Mouse (Mus musculus): ENCODE measurements around the gene Krtap5-2. TPM values are rescaled to one million over a fixed set of nuclear protein-coding genes. Genes with fewer than 3 reads are reported as not detected.
"Not testable (repeated sequence)": the region's sequence is repeated elsewhere in the genome, so short reads cannot be mapped to it uniquely, and the experiment has no call there.

The Krtap5-2 gene
- polyA plus RNA-seq, 1 experiment from 2014 or later = not detected

- no peaks in the 10 kb centered on the region for H3K9me3 ChIP-seq (ENCODE audit: control insufficient read depth, low read length)
- H3K9ac ChIP-seq (ENCODE audit: low read depth, low read length) = no peak overlapping the region
- no peak overlapping the region for H3K27ac ChIP-seq (ENCODE audit: low read depth, low read length)
- no peak overlapping the region for H3K4me3 ChIP-seq (ENCODE audit: low read length)
- H3K27me3 ChIP-seq (ENCODE audit: control insufficient read depth, insufficient read depth, low read length) = no peaks in the 10 kb centered on the region
- H3K4me2 ChIP-seq (replicated peaks; ENCODE audit: low read depth, low read length) = no peak overlapping the region
- no peaks in the 10 kb centered on the region for H3K4me1 ChIP-seq (ENCODE audit: control insufficient read depth, insufficient read depth, low read length)
- WGBS = 3% methylated on average over 1 of the region's 1 CpGs
- no peaks in the 10 kb centered on the region for H3K36me3 ChIP-seq (ENCODE audit: control insufficient read depth, insufficient read depth, low read length)
- ATAC-seq (ENCODE audit: low FRiP score, low TSS enrichment) = no peak
Measured at GRCm38 (mm10) chr7:142146033-142146432, 29.8 kb downstream of the Krtap5-2 start.

- no peaks in the 10 kb centered on the region for H3K27me3 ChIP-seq (ENCODE audit: control insufficient read depth, insufficient read depth, low read length)
- no peak overlapping the region for H3K4me3 ChIP-seq (ENCODE audit: low read length)
- H3K4me2 ChIP-seq (replicated peaks; ENCODE audit: low read depth, low read length) = no peak overlapping the region
- H3K9me3 ChIP-seq (ENCODE audit: control insufficient read depth, low read length) = no peaks in the 10 kb centered on the region
- ATAC-seq (ENCODE audit: low FRiP score, low TSS enrichment) = no peak
- no peak overlapping the region for H3K9ac ChIP-seq (ENCODE audit: low read depth, low read length)
- no peaks in the 10 kb centered on the region for H3K36me3 ChIP-seq (ENCODE audit: control insufficient read depth, insufficient read depth, low read length)
- H3K4me1 ChIP-seq (ENCODE audit: control insufficient read depth, insufficient read depth, low read length) = no peaks in the 10 kb centered on the region
- 40% methylated on average over 4 of the region's 4 CpGs for WGBS
- H3K27ac ChIP-seq (ENCODE audit: low read depth, low read length) = no peak overlapping the region
Measured at GRCm38 (mm10) chr7:142145413-142145940, 30.3 kb downstream of the Krtap5-2 start.

GRCm38 (mm10) chr7:142144507-142144906 lies 31.3 kb downstream of the Krtap5-2 start, which contains the start of gene Gm45337:
Gm45337 (minus strand) TSS chr7:142144607.
- WGBS = 70% methylated on average over 1 of the region's 1 CpGs
- ATAC-seq (ENCODE audit: low FRiP score, low TSS enrichment) = no peak
- Histone ChIP-seq H3K4me2 (replicated peaks; ENCODE audit: low read depth, low read length) (no peak within 1 kb of the TSS), H3K4me1 (ENCODE audit: control insufficient read depth, insufficient read depth, low read length) (no peaks in the 10 kb centered on the region), H3K36me3 (ENCODE audit: control insufficient read depth, insufficient read depth, low read length) (no peaks in the 10 kb centered on the region), H3K27me3 (ENCODE audit: control insufficient read depth, insufficient read depth, low read length) (no peaks in the 10 kb centered on the region), H3K9me3 (ENCODE audit: control insufficient read depth, low read length) (no peaks in the 10 kb centered on the region), H3K27ac (ENCODE audit: low read depth, low read length) (no peak within 1 kb of the TSS), H3K4me3 (ENCODE audit: low read length) (no peak within 1 kb of the TSS), H3K9ac (ENCODE audit: low read depth, low read length) (no peak within 1 kb of the TSS)

- H3K27me3 ChIP-seq (ENCODE audit: control insufficient read depth, insufficient read depth, low read length); ATAC-seq (ENCODE audit: low FRiP score, low TSS enrichment); H3K9me3 ChIP-seq (ENCODE audit: control insufficient read depth, low read length); H3K36me3 ChIP-seq (ENCODE audit: control insufficient read depth, insufficient read depth, low read length); H3K4me1 ChIP-seq (ENCODE audit: control insufficient read depth, insufficient read depth, low read length); H3K4me3 ChIP-seq (ENCODE audit: low read length); H3K9ac ChIP-seq (ENCODE audit: low read depth, low read length); H3K27ac ChIP-seq (ENCODE audit: low read depth, low read length); H3K4me2 ChIP-seq (replicated peaks; ENCODE audit: low read depth, low read length): not testable (repeated sequence)
- WGBS = 43% methylated on average over 1 of the region's 1 CpGs
Measured at GRCm38 (mm10) chr7:142143506-142144010, 32.2 kb downstream of the Krtap5-2 start.

GRCm38 (mm10) chr7:142140696-142141095 lies 35.1 kb downstream of the Krtap5-2 start:
- H3K27me3 ChIP-seq (ENCODE audit: control insufficient read depth, insufficient read depth, low read length) = no peaks in the 10 kb centered on the region
- no peaks in the 10 kb centered on the region for H3K36me3 ChIP-seq (ENCODE audit: control insufficient read depth, insufficient read depth, low read length)
- ATAC-seq (ENCODE audit: low FRiP score, low TSS enrichment) = no peak
- H3K4me3 ChIP-seq (ENCODE audit: low read length) = no peak overlapping the region
- H3K4me1 ChIP-seq (ENCODE audit: control insufficient read depth, insufficient read depth, low read length) = no peaks in the 10 kb centered on the region
- no peak overlapping the region for H3K27ac ChIP-seq (ENCODE audit: low read depth, low read length)
- no peak overlapping the region for H3K4me2 ChIP-seq (replicated peaks; ENCODE audit: low read depth, low read length)
- no peak overlapping the region for H3K9ac ChIP-seq (ENCODE audit: low read depth, low read length)
- WGBS = 0% methylated on average over 1 of the region's 1 CpGs
- no peaks in the 10 kb centered on the region for H3K9me3 ChIP-seq (ENCODE audit: control insufficient read depth, low read length)

GRCm38 (mm10) chr7:142135934-142136333 lies 39.9 kb downstream of the Krtap5-2 start, which contains the start of gene Gm39115:
Gm39115 (minus strand) TSS chr7:142136034.
- H3K27ac ChIP-seq (ENCODE audit: low read depth, low read length); H3K27me3 ChIP-seq (ENCODE audit: control insufficient read depth, insufficient read depth, low read length); H3K4me3 ChIP-seq (ENCODE audit: low read length); H3K4me2 ChIP-seq (replicated peaks; ENCODE audit: low read depth, low read length); H3K9me3 ChIP-seq (ENCODE audit: control insufficient read depth, low read length); H3K4me1 ChIP-seq (ENCODE audit: control insufficient read depth, insufficient read depth, low read length); ATAC-seq (ENCODE audit: low FRiP score, low TSS enrichment); H3K9ac ChIP-seq (ENCODE audit: low read depth, low read length); H3K36me3 ChIP-seq (ENCODE audit: control insufficient read depth, insufficient read depth, low read length): not testable (repeated sequence)
- WGBS = 31% methylated on average over 2 of the region's 2 CpGs

GRCm38 (mm10) chr7:142134206-142134995 lies 41.4 kb downstream of the Krtap5-2 start:
- no peak for ATAC-seq (ENCODE audit: low FRiP score, low TSS enrichment)
- Histone ChIP-seq H3K4me2 (replicated peaks; ENCODE audit: low read depth, low read length) (no peak overlapping the region), H3K9me3 (ENCODE audit: control insufficient read depth, low read length) (no peaks in the 10 kb centered on the region), H3K27me3 (ENCODE audit: control insufficient read depth, insufficient read depth, low read length) (no peaks in the 10 kb centered on the region), H3K4me1 (ENCODE audit: control insufficient read depth, insufficient read depth, low read length) (no peaks in the 10 kb centered on the region), H3K36me3 (ENCODE audit: control insufficient read depth, insufficient read depth, low read length) (no peaks in the 10 kb centered on the region), H3K4me3 (ENCODE audit: low read length) (no peak overlapping the region), H3K27ac (ENCODE audit: low read depth, low read length) (no peak overlapping the region), H3K9ac (ENCODE audit: low read depth, low read length) (no peak overlapping the region)
- WGBS = 56% methylated on average over 4 of the region's 4 CpGs

- no peak overlapping the region for H3K4me3 ChIP-seq (ENCODE audit: low read length)
- H3K4me1 ChIP-seq (ENCODE audit: control insufficient read depth, insufficient read depth, low read length) = no peaks in the 10 kb centered on the region
- H3K9me3 ChIP-seq (ENCODE audit: control insufficient read depth, low read length) = no peaks in the 10 kb centered on the region
- H3K36me3 ChIP-seq (ENCODE audit: control insufficient read depth, insufficient read depth, low read length) = no peaks in the 10 kb centered on the region
- ATAC-seq (ENCODE audit: low FRiP score, low TSS enrichment) = no peak
- WGBS = 67% methylated on average over 4 of the region's 4 CpGs
- H3K4me2 ChIP-seq (replicated peaks; ENCODE audit: low read depth, low read length) = no peak overlapping the region
- H3K27me3 ChIP-seq (ENCODE audit: control insufficient read depth, insufficient read depth, low read length) = no peaks in the 10 kb centered on the region
- H3K27ac ChIP-seq (ENCODE audit: low read depth, low read length) = no peak overlapping the region
- no peak overlapping the region for H3K9ac ChIP-seq (ENCODE audit: low read depth, low read length)
Measured at GRCm38 (mm10) chr7:142128843-142129242, 47.0 kb downstream of the Krtap5-2 start.

All from kidney, embryonic 14.5 days (tissue).